Mouse (Mus musculus) heart, embryonic 16.5 days (tissue): Measurements from ENCODE around the gene Ncbp2. TPM values are rescaled to one million over a fixed set of nuclear protein-coding genes. Genes with fewer than 3 reads are reported as not detected.

Experiments used
- ATAC-seq: fragments of 200-750 bp; cut with Nextera tagmentation; replicated peaks from 2 replicates; pipeline ENCODE4 v1.8.0; 2017; ENCODE audit warnings: moderate number of reproducible peaks; ENCODE audit not compliant: insufficient read depth, low FRiP score; ENCODE audit errors: extremely low read depth
- H3K27ac ChIP-seq: fragments of 300-500 bp; sonication (generic); 2 replicates; pipeline ENCODE4 v1.5.1; 2014; ENCODE audit warnings: mild to moderate bottlenecking, low read length, control low read depth, moderate library complexity
- H3K27me3 ChIP-seq: fragments of 300-500 bp; sonication (generic); 2 replicates; pipeline ENCODE4 v1.6.1; 2014; ENCODE audit warnings: low read length, mixed read lengths; ENCODE audit not compliant: control insufficient read depth, insufficient read depth
- H3K36me3 ChIP-seq: fragments of 300-500 bp; sonication (generic); 2 replicates; pipeline ENCODE4 v1.6.1; 2014; ENCODE audit not compliant: control insufficient read depth, insufficient read depth
- H3K4me1 ChIP-seq: fragments of 300-500 bp; sonication (generic); 2 replicates; pipeline ENCODE4 v1.6.1; 2014; ENCODE audit warnings: low read length, mixed read lengths; ENCODE audit not compliant: control insufficient read depth, insufficient read depth
- H3K4me2 ChIP-seq: fragments of 300-500 bp; sonication (generic); 2 replicates; pipeline ENCODE4 v1.6.1; 2014; ENCODE audit warnings: low read depth, mild to moderate bottlenecking, control low read depth, low read length
- H3K4me3 ChIP-seq: fragments of 300-500 bp; sonication (generic); 2 replicates; pipeline ENCODE4 v1.5.1; 2014; ENCODE audit warnings: mild to moderate bottlenecking, control low read depth, low read length
- H3K9ac ChIP-seq: fragments of 300-500 bp; sonication (generic); 2 replicates; pipeline ENCODE4 v1.6.1; 2014; ENCODE audit warnings: low read length, control low read depth
- H3K9me3 ChIP-seq: fragments of 300-500 bp; sonication (generic); replicated peaks from 2 replicates; pipeline ENCODE4 v1.6.1; 2016; ENCODE audit warnings: low read length; ENCODE audit not compliant: control insufficient read depth
- WGBS: fragments of 180-500 bp; shearing (Covaris S2); extraction: QIAGEN DNeasy Blood & Tissue Kit; methylation state at CpG from one replicate; pipeline ENCODE4 v1.1.7; 2014; 5-methylcytosine and 5-hydroxymethylcytosine counted together
- polyA plus RNA-seq: library from polyadenylated mRNA; unstranded; fragments of >200 nt; fragmentation: Nextera tagmentation; extraction: Ambion mirVana; gene quantifications from 2 replicates; pipeline ENCODE4 v1.2.1, GENCODE M21; 2015

Gene Ncbp2
- polyA plus RNA-seq, 1 experiment from 2014 or later: 64.4 TPM

DNA sequence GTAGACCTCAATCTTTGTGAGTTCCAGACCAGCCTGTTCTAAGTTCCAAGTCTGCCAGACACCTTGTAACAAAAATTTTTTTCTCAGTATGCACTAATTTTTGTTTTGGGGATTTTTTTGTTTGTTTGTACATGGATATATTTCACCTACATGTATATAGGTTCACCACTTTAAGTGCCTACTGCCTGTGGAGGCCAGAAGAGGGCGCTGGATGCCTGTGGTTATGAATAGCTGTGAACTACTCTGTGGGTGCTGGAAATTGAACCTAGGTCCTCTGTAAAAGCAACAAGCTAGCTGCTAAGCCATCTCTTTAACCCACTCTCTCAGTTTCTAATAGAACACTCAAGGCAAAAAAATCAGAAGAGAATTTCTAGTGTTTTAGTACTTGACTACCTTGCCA, 43.7 kb downstream of the Ncbp2 start:
- H3K27ac ChIP-seq: no peak overlapping the region
- ATAC-seq: no peak
- H3K36me3 ChIP-seq: peaks cover 20% of the 10 kb centered on the region
- WGBS: 56% methylated on average over 1 of the region's 1 CpGs
- H3K27me3 ChIP-seq: no peaks in the 10 kb centered on the region
- no peaks in the 10 kb centered on the region for H3K9me3 ChIP-seq
- H3K4me1 ChIP-seq: no peaks in the 10 kb centered on the region
- H3K9ac ChIP-seq: no peak overlapping the region
- H3K4me3 ChIP-seq: no peak overlapping the region
- no peak overlapping the region for H3K4me2 ChIP-seq

DNA sequence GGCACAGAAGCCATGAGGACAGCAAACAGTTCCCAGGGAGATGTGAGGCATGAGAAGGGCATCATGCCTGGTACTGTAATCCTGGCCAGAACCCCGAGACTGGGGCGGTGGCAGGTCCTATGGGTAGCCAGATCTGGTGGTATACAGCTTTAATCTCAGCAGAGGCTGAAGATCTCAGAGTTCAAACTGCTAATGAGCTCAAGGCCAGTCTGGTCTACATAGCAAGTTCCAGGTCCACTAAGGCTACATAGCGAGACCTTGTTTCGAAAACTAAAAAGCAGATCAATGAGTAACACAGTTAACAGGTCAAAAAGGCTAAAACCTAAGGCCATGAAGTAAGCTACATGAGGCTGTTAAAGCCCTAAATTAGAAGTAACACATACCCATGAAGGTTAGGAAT, 44.9 kb downstream of the Ncbp2 start:
- Histone ChIP-seq H3K4me1 (no peaks in the 10 kb centered on the region), H3K9ac (no peak overlapping the region), H3K4me3 (no peak overlapping the region), H3K27ac (no peak overlapping the region), H3K36me3 (peaks cover 18% of the 10 kb centered on the region), H3K4me2 (no peak overlapping the region), H3K27me3 (no peaks in the 10 kb centered on the region), H3K9me3 (no peaks in the 10 kb centered on the region)
- WGBS: 96% methylated on average over 4 of the region's 4 CpGs
- ATAC-seq: no peak

DNA sequence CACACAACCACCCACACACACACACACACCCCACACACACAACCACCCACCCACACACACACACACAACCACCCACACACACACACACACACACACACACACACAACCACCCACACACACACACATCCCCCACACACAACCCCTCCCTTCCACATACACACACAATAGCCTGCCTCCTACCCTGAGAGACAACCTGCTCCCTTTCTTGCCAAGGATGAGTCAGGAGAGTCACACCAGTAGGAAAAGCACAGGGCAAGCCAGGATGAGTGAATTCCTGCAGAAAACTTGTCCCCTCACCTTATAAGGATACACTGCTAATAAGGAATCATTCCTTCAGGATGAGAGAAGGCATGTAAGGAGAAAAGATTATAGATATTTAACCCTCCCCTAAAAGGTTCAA, 45.6 kb downstream of the Ncbp2 start:
- Histone ChIP-seq H3K4me2 (no peak overlapping the region), H3K9ac (no peak overlapping the region), H3K36me3 (peaks cover 11% of the 10 kb centered on the region), H3K27me3 (no peaks in the 10 kb centered on the region), H3K4me1 (no peaks in the 10 kb centered on the region), H3K27ac (no peak overlapping the region), H3K9me3 (no peaks in the 10 kb centered on the region), H3K4me3 (no peak overlapping the region)
- ATAC-seq: no peak

DNA sequence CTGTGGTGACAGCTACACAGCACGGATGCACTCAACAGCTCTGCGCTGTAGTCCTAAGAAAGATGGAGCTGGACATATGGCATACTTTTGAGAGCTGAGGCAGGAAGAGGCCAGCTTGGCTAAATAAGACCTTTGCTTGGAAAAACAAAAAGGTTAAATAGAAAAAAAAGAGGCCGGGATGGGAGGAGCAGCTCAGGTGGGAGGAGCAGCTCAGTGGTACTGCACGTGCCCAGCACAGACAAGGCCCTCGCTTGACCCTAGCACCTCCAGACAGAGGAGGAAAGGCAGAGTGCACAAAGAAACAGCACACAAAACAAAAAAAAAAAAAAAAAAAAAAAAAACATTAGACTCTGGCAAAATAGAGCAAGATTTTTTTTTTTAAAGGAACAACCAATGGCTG, 48.1 kb downstream of the Ncbp2 start:
- no peaks in the 10 kb centered on the region for H3K4me1 ChIP-seq
- H3K4me3 ChIP-seq: no peak overlapping the region
- H3K9ac ChIP-seq: no peak overlapping the region
- ATAC-seq: no peak
- H3K36me3 ChIP-seq: 0 out of 2 replicates have a peak, but pooled peaks cover 2% of the 10 kb centered on the region
- no peak overlapping the region for H3K4me2 ChIP-seq
- no peak overlapping the region for H3K27ac ChIP-seq
- no peaks in the 10 kb centered on the region for H3K9me3 ChIP-seq
- 84% methylated on average over 5 of the region's 5 CpGs for WGBS
- no peaks in the 10 kb centered on the region for H3K27me3 ChIP-seq

DNA sequence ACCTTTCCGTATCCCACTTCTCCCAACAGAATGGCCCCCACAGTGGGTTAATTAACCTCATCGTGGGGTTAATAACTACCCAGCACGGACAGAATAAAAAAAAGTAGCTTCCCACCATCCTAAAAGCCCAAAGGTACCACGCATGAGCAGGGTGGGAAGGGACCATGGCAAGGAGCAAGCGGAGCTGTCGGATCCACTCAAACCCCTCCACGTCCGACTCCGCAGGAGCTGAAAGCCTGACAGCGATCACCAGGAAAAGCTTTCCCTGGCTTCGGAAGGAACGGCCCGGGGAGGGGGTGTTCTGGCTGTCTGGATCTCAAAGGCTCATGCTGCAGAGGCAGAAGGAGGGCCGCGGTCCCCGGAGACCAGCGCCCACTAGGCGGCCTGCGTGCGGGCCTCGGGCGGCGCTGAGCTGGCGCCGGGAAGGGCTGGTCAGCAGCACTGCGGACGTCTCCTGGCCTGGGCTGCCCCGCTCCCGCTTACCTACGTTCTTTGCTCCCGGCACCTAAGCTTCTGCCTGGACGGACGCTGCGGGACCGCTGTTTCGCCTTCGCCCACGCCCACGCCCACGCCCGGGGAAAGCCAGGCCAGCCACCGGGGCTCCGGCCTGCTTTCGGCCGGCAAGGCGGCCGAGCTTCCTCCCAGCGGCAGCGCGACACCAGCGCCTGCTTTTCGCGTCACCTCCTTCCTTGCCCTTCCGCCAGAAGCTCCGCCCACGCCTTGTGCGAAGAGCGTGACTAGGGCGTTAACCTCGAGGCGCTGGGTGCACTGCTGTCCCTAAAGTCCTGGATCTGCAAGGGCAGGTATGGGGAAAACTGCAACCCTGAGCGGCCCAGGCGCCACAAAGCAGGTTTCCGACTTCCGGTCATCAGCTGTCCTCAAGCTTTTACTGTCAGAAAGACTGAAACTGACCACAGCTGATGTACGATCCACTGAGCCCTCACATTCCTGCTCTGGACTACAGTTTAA, 54.5 kb downstream of the Ncbp2 start, which contains the start of gene Senp5:
Gene Senp5, minus strand, starts transcription at position 779 of the 969 bp plus-strand sequence.
- H3K4me3 ChIP-seq: peak within 1 kb of the TSS; percentile 99
- WGBS: under 1% methylated on average over 66 of the region's 66 CpGs

DNA sequence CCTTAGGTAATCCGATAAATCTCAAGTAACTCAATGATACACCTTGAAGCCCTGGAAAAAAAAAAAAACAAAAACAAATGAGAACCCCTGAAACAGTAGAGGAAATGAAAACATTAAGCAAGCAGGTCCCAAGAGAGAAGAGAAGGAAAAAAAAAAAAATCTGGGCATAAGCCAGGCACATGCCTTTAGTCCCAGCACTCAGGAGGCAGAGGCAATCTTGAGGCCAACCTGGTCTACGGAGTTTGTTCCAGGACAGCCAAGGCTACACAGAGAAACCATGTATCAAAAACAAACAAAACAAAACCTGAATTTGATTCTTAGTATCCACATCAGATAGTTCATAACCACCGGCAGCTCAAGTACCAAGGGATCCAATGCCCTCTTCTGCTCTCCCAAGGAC, 56.4 kb downstream of the Ncbp2 start:
- H3K27me3 ChIP-seq: no peaks in the 10 kb centered on the region

More for the DNA sequence above, 54.5 kb downstream of the Ncbp2 start, which contains the start of gene Senp5:
- Histone ChIP-seq H3K9me3 (no peaks in the 10 kb centered on the region), H3K4me2 (peak within 1 kb of the TSS; percentile 89), H3K4me1 (peaks cover 14% of the 10 kb centered on the region), H3K9ac (peak within 1 kb of the TSS; percentile 96), H3K27me3 (no peaks in the 10 kb centered on the region), H3K36me3 (no peaks in the 10 kb centered on the region), H3K27ac (peak within 1 kb of the TSS; percentile 79)
- peak; percentile 98 for ATAC-seq

DNA sequence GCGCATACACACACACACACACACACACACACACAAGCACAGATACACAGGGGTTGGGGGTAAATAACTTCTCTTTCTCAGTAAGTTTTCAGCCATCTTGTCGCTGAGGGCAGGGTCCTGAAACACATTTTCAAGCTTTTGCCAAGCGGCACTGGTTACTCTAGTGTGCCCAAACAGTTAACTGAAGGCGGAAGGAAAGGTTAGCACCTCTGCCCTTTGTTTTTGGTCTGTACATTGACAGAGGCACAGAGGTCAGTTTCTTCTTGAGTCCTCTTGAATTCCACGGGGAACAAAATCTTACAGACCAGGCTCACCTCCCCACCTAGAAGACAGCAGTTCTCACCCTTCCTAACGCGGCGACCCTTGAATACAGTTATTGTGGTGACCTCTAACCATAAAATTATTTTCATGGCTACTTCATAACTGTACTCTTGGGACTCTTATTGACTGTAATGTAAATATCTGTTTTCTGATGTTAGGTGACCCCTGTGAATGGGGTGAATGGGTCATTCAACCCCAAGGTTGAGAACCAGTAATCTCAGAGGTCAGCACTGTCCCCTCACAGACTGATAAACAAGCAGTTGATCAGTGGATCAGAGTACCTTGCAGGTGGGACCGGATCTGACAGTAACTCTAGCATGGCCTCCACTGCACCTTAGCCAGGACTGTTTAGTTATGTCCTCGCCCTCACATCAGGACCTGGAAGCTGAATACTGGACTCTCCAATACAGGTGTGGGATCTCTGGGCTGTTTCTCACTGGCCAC, 60.4 kb downstream of the Ncbp2 start:
- ATAC-seq: no peak
- Histone ChIP-seq H3K27ac (no peak overlapping the region), H3K9ac (no peak overlapping the region), H3K4me3 (no peak overlapping the region), H3K4me2 (no peak overlapping the region), H3K9me3 (no peaks in the 10 kb centered on the region), H3K4me1 (peaks cover under 1% of the 10 kb centered on the region), H3K36me3 (no peaks in the 10 kb centered on the region), H3K27me3 (no peaks in the 10 kb centered on the region)
- WGBS: 65% methylated on average over 10 of the region's 10 CpGs

More for the DNA sequence above, 56.4 kb downstream of the Ncbp2 start:
- ATAC-seq: no peak
- WGBS: 92% methylated on average over 3 of the region's 3 CpGs
- Histone ChIP-seq H3K4me3 (no peak overlapping the region), H3K36me3 (no peaks in the 10 kb centered on the region), H3K9ac (no peak overlapping the region), H3K4me2 (no peak overlapping the region), H3K4me1 (peaks cover 14% of the 10 kb centered on the region), H3K9me3 (no peaks in the 10 kb centered on the region), H3K27ac (no peak overlapping the region)

DNA sequence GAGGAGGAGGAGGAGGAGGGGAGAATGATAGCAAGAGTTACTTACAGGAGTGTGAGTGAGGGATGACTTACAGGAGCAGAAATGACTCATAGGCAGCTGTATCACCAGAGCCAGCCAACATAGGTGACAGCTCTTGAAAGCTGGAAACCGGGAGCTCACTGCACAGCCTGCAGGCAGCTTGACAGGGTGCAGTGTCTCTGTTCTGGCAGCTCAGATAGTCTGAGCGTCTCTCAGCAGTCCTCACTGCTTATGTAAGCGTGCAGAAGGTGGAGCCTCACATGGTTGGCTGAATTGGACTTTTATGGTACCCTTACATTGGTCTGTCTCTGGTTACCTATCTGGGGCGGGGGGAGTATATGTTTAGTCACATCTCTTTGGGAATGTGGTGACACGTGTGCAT, 61.6 kb downstream of the Ncbp2 start:
- Histone ChIP-seq H3K36me3 (no peaks in the 10 kb centered on the region), H3K27me3 (no peaks in the 10 kb centered on the region), H3K4me1 (no peaks in the 10 kb centered on the region), H3K4me3 (no peak overlapping the region), H3K9me3 (no peaks in the 10 kb centered on the region), H3K27ac (no peak overlapping the region), H3K4me2 (no peak overlapping the region), H3K9ac (no peak overlapping the region)
- no peak for ATAC-seq
- 33% methylated on average over 5 of the region's 5 CpGs for WGBS

DNA sequence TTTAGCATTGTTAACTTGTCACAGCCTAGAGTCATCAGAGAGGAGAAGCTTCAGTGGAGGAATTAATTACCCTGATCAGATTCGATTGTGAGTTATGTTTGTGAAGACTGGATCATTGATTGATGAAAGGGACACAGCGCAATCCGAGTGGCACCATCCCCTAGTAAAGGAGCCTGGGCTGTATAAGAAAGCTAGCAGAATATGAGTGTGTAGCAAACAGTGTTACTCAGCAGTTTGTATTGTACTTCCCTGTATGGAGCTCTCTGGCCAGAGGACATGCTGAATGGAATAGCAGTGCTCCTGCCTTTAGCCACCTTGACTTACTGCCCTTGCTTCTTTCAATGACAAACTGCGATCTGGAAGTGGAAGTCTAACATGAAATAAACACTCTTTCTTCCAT, 62.0 kb downstream of the Ncbp2 start:
- H3K27ac ChIP-seq: no peak overlapping the region
- H3K36me3 ChIP-seq: no peaks in the 10 kb centered on the region
- no peak for ATAC-seq
- no peak overlapping the region for H3K4me3 ChIP-seq
- no peaks in the 10 kb centered on the region for H3K4me1 ChIP-seq
- no peak overlapping the region for H3K9ac ChIP-seq
- H3K27me3 ChIP-seq: no peaks in the 10 kb centered on the region
- H3K9me3 ChIP-seq: no peaks in the 10 kb centered on the region
- no peak overlapping the region for H3K4me2 ChIP-seq
- WGBS: 84% methylated on average over 4 of the region's 4 CpGs
